In genomic region chr14:33146287-33146686, GRCm38 (mm10) we compare ENCODE assay signal across 7 mouse cellular contexts. TPM values are rescaled to one million over a fixed set of nuclear protein-coding genes. Genes with fewer than 3 reads are reported as not detected.
DNase-seq lines count a peak whose midpoint lies in the region.

No protein-coding gene starts in this region.

- DNase-seq in kidney, postnatal 10 days, result peak; percentile 10
- DNase-seq in kidney, postnatal 25 days, result no peak
- DNase-seq in 3T3-L1 (ENCODE audit: low read depth, low spot score) (peak; percentile 37), A20 (ENCODE audit: low read depth, low spot score) (peak; percentile 57)
- peak; percentile 7 for DNase-seq in forelimb bud, embryonic 11.5 days (ENCODE audit: low read depth, low spot score)
- DNase-seq in urinary bladder, postnatal 4 days (ENCODE audit: low spot score in 2 of 2), result no peak
- DNase-seq in gastrocnemius, postnatal 36 days, result no peak

- intact Hi-C loops in gastrocnemius, postnatal 36 days (cut with DNase I), result no loop called here

RNA-seq across cellular contexts. Expression of gene Wdfy4, which starts 39.0 kb away (rescaled TPM):
- total RNA-seq in gastrocnemius, postnatal 36 days (2021), result under 1 TPM; 0.47 to 0.59 TPM

Comparison
In these comparisons a context has a peak if more than half of its experiments do, and no peak if none do; other contexts are left out.
1. DNase-seq: peak in kidney, postnatal 10 days (single experiment), 3T3-L1 (single experiment), A20 (single experiment) and forelimb bud, embryonic 11.5 days (single experiment); none in kidney, postnatal 25 days (0 of 2), urinary bladder, postnatal 4 days (0 of 2) and gastrocnemius, postnatal 36 days (0 of 2).